Mouse (Mus musculus): ENCODE results near the gene Akap2.

- TF ChIP-seq EP300 (IDR thresholded peaks at IDR 0.05; ENCODE audit: low read depth) (no peak), CTCF (IDR thresholded peaks at IDR 0.05; ENCODE audit: low read depth) (no peak)
These were observed 178.4 kb downstream of the Akap2 start for GRCm38 (mm10) chr4:57895902-57896301.

All from liver, embryonic 14.5 days (tissue).